Mouse (Mus musculus): ENCODE data around the gene Il27.

Il27 gene

DNA sequence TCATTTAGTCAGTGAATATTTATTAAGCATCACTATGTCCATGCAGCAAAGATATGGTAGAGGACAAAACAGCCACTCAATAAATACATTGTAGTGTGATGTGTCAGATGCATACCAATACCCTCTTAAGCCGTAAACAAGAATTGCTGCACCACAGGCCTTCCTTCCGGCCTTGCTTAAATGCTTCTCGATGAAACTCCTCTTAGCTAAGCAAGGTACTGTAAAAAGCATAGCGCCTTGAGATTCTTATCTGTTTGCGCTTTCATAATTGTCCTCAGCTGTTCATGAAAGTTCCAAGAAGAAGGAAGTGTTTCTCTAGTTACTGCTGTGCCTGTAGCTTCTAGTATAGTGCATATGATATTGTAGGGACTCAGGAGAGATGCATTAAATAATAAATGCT lies 11.9 kb upstream of the Il27 start:
- no peak for DNase-seq (ENCODE audit: low spot score)

DNA sequence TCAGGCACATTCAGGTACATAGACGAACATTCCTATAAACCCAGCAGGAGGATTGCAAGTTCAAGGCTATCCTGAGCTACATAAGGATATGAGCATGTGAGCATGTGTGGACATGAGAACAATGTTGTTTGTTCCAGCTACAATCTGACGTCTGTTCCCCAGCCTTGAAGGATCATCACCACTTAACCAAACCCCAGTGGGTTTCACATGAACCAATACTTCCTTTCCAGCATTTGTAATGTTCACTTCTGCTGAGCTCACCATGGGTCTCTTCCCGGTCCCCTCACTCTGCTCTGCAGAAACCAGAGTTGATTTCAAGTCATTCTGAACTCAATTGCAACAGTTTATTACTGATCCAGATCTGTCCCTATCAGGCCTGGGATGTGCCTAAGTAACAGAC lies 7.9 kb upstream of the Il27 start:
- no peak for DNase-seq (ENCODE audit: low spot score)

DNA sequence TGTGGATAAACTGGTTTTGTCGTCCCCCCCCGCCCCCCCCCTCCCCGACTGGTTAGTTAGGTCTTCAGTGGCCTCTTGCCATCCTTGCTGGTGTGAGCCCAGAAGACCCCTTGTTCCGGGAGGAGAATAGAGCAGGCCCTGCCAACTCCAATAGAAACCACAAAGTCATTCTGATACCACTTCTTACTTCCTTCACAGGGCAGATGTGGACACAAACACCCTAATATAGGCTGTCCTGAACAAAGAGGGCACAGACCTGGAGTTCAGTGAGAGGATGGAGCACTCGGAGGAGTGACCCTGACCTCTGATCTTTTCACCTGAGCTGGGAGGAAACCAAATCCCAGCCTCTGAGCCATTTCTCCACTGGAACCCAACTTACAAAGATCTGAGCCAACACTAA lies 7.2 kb upstream of the Il27 start:
- no peak for DNase-seq (ENCODE audit: low spot score)

DNA sequence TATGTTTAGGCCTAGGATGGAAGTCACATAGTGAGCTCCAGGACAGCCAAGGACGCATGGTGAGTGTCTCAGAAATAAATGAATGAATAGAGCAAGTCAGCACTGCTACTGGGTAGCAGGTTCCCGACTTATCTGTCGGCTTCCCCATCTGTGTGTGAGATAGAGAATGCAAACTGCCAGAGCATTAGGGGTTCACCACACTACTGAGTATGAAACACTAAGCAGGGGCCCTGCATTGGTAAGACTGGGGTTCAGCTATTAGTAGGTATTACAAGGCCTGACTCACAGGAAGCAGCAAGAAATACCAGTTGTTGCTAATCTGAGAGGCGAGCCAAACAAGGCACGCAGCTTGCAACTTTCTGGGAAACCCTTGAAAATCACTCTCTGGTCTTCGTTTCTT lies 4.2 kb upstream of the Il27 start:
- no peak for DNase-seq (ENCODE audit: low spot score)

DNA sequence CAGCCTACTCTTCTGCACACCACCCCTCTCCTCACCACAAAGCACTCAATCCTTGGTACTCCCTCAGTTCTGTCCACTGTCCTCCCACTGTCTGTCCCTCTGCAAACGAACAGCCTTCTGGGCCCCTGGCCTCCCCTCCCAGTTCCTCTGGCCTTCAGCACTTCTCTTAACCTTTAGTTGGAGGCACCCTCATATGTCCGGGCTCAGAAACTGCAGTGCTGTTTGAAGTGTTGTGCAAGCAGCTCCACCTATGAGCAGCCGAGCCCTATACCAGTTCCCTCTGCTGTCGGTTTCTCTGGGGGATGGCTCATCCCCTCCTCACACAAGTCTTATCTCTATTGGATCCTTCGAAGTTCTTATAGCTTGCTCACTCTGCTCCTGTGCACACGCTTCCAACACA lies 1.7 kb upstream of the Il27 start:
- DNase-seq (ENCODE audit: low spot score), result no peak

DNA sequence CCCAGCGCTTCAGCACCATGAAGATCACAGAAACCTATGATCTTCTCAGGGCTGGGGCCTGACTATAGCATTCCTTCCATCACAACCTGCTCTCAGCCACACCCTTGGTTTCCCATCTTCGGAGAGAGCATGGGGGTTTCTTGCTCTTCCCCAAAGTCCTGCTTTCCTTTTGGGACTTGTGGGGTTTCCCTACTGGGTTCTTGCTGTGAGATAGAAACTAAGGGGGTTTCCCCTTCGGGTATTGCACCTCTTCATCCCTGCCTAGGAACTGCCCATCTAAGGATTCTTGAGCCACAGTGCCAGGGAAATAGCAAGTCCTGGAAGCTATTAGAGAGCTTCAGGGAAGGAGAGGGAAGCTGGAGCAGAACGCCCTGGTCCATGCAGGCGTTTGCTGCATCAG lies 1.1 kb upstream of the Il27 start:
- no peak for DNase-seq (ENCODE audit: low spot score)

DNA sequence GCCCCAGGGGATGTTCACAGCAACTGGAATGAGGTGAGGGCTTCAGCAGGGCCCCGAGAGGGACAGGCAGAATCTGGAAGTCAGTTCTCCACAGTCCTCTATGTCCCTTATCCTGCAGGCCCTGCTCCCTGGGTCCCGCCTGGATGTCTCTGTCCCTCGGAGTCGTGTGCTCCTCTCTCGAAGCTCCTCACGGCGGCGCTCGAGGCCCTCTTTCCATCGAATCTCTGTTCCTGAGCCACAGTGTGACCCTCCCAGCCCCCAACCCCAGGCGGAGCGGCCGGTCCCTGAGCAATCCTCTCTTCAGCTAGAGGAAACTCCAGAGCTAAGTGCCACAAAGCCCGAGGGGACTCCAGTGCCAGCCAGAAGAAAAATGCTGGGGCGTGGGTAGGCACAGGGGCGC lies 7.0 kb downstream of the Il27 start:
- DNase-seq (ENCODE audit: low spot score), result peak; percentile 43

DNA sequence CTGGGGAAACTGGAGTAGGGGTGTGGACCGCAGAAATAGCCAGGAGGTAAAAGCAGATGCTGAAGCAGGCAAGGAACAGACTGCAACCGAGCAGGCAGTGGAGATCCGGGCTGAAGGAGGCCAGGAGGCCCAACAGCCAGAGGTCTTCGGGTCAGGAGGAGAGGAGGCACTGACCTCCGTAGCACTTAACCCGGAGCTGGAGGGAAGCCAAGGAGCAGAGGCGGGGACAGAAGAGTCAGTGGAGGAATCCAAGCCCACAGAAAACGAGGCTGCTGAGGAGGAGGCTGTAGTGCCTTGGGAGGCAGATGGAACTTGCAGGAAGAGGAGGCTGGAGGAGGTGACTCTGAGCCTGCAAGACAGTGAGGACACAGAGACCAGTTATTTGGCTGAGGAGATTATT lies 7.9 kb downstream of the Il27 start:
- no peak for DNase-seq (ENCODE audit: low spot score)

DNA sequence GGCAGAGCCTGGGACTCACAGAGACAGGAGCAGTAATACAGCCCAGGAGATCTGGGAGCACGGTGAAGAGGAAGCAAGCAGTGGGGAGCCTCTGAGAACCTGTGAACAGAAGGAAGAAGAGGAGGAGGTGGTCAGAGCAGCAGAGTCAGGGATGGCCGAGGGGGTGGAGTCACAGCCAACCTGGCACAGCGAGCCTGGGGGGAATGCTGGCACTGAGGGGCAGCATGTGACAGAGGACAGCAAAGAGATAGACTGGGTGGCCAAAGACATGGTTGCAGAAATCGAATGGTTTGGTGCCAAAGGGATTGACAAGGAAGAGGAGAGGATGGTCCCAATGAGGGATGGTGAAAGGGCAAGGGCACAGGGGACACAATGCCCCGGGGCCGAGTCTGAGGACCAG lies 9.0 kb downstream of the Il27 start, which contains the start of gene Cln3:
TSS of gene Cln3 (minus strand) at position 101 of the 400 bp plus-strand sequence.
- DNase-seq (ENCODE audit: low spot score), result no peak

DNA sequence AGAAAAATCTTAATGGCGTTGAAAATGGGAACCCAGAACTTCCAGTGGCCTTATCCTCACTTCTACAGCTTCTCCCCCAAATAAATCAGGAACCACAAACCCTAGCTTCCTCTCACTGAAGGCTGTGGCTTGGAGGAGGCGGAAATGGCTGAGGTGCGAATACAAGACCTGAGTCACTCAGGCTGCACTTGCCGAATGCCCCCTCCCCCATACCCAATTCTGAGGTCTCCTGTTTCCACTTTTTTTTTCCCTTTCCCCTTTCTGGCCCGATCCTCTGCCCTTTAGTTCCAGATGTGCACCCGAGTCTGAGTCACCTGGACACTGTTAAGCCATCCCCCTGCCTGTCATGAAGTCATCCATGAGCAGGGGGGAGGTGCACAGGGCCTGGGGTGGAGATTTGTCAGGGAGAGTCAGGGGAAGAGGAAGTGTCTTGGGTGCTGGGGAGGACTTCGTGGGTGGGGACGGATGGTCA lies 10.2 kb downstream of the Il27 start, which contains the start of gene Apobr:
TSS of gene Apobr (plus strand) at position 437 of the 472 bp plus-strand sequence.
- DNase-seq (ENCODE audit: low spot score), result no peak

DNA sequence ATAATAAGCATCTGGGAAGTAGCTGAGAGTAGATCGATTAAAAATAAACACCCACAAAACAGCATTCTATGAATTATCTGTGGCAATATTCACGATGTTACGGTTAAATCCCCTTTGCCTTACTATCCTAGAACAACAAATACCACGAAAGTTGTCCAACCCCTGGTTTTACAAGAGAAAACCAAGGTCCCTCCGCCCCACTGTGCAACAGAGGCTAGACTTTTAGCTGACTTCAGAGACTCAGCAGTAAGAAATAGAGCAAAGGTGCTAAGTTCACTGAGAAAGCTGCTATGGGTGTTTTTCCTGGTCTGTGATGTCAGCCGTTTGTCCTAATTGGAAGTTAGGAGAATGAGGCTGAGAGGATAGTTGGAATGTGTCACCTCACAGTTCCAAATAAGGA lies 11.0 kb downstream of the Il27 start:
- DNase-seq (ENCODE audit: low spot score), result no peak

DNA sequence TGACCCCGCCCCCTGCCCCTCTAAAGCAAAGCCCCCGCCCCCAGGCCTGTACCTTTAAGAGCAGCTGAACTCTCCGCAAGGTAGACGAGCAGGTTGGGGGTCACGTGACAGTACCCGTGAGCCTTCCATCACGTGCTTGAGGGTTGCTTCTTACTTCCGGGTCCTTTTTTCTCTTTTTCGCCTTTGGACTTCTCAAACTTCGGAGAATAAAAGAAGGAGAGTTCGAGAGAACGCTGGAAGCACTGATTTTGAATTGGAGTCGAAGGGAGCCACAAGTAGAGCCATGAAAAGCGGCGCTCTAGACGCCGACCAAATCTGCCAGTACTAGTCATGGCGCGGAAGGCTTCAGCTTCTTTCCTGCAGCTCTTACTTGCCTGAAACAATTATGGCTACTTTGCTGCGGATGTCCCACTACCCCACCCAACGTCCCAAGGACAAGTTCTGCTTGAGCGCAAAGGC lies 11.5 kb downstream of the Il27 start:
- peak; percentile 80 for DNase-seq (ENCODE audit: low spot score)

DNA sequence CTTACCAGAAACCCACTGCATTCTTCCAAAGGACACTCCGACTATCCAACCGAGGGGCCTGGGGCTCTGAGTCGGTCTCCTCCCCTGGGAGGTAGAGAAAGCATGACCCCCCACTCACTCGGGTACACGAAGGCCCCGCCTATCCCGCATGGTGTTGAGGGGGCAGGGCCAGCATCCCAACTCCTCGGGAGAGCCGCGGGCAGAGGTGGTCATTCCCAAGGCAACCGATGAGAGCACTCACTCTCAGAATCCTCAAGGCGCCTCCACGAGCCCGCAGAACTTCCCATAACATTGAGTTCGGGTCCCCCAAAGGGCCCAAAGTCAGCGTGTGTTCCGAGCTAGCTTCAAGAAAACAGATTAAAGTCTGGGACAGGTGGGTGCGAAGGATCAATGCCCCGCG lies 12.0 kb downstream of the Il27 start:
- peak; percentile 38 for DNase-seq (ENCODE audit: low spot score)

DNA sequence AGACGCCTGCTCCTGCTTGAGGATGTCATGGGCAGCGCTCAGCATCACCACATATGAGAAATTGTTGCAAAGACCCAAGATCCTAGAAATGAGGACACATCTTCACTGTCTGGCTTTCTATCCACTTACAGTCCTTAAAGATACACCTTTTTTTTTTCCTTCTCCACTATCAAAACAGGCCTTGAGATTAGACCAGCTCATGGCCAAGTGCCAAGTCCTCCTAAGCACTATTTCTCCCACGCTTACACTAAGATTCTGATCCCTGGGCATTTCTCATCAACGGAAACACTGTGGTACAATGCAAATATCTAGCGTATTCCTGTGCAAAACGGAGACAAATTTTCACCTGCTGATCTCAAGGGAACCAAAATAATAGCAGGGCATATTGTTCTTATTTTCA lies 13.1 kb downstream of the Il27 start:
- no peak for DNase-seq (ENCODE audit: low spot score)

DNA sequence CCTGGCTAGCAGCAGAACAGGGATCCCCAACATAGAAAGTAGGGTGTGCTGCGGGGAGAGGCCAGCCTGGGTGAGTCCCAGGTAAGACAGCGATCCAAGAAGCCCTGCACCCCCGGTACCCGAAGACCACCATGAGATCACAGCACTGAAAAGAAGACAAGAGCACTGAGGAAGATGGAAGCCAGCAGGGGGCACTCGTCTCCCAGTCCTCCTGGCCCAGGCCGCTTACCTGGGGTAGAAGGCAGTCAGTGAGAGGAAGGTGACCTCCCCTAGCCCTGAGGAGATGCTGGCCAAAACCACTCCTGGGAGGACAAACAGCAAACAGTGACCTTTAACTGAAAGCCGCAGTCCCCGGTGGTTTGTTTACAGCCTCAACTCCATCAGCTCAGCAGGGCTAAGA lies 15.6 kb downstream of the Il27 start:
- no peak for DNase-seq (ENCODE audit: low spot score)

DNA sequence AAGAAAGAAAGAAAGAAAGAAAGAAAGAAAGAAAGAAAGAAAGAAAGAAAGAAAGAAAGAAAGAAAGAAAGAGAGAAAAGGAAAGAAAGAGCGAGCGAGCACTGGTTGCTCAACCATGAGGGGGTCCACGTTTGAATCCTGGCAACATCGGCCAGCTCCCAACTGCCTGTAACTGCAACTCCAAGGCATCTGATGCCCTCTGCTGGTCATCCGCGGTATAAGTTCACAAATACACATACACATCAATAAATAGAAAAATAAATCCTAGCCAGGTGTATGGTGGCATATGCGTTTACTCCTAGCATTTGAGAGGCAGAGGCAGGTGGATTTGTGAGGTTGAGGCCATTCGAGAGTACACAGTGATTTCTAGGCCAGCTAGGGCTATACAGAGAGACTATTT lies 17.8 kb downstream of the Il27 start:
- no peak for DNase-seq (ENCODE audit: low spot score)

DNA sequence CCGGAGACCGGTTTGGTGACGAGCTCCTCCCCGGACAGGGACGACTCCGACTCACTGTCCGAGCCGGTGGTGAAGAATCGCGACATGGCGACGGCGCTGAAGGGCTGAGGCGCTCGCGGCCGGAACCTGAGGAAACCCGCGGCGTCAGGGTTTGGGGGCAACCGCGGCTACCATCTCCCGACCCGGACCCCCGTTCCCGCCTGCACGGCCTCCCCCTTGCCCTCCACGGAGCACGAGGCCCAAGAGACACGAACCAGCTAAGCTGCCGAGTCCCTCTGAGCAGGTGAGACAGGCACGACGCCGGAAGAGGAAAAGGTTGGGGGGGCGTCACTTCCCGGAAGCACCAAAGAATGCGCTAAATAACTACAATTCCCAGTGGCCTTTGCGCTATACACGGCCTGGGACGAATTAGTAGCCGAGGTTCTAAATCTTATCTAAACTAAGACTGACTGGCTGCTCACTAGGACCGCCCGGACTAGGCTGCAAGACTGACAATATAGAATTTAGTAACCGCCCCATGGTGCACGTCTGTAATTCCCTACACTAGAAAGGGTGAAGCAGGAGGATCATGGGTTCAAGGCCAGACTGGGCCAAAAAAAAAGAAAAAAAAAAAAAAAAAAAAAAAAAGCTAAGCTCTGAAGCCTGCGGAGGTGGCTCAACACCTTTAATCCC lies 28.5 kb downstream of the Il27 start, which contains the start of gene Eif3c:
TSS of gene Eif3c (minus strand) at position 318 of the 672 bp plus-strand sequence.
- peak; percentile 78 for DNase-seq (ENCODE audit: low spot score)

DNA sequence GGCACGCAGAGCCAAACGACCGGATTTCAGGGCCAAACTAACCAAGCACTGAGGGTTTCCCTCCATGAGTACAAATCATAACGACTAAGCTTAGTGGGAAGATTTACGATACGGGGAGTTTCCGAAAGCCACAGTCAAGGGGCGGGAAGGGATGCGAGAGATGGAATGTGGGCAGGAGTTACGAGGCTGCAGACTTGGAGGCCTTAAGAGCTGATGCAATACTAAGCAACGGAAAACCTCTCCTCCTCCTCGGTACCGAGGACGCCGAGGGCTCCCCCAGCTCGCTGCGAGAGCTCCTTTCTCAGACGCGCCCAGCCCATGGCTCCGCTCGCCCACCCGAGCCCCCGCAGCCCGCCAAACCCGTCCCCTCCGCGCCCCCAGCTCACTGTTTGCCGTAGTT lies 29.0 kb downstream of the Il27 start:
- DNase-seq (ENCODE audit: low spot score), result no peak

DNA sequence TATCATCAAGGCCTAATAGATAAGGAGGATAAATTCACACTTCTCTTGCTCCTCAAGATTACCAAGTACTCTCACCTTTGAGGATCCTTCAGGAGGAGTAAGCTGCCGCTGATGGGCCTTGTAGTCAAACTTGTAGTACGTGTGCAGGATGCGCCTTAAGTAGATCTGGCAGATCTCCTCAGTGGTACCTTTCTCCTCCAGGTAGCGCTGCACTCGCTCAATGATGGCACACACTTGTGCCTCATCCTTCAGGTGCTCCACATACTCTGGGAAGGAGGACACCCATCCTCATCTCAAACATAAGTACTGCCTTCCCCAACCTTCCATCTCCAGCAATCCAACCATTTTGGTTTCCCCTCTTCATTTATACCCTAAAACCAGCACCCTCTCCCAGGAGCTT lies 38.1 kb downstream of the Il27 start:
- no peak for DNase-seq (ENCODE audit: low spot score)

DNA sequence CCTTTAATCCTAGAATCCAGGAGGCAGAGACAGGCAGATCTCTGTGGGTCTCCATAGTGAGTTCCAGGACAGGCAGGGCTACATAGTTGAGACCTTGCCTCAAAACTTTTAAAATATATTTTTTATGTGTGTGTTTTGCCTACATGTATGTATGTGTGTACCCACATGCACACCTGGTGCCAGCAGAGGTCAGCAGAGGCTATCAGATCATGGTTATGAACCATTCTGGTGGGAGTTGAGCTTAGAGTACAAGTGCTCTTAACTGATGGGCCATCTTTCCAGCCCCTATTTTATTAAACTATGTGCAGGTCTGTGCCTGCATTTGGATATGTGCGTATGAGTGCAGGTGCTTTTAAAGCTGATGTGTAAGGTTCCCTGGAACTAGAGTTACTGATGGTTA lies 39.9 kb downstream of the Il27 start:
- DNase-seq (ENCODE audit: low spot score), result no peak

DNA sequence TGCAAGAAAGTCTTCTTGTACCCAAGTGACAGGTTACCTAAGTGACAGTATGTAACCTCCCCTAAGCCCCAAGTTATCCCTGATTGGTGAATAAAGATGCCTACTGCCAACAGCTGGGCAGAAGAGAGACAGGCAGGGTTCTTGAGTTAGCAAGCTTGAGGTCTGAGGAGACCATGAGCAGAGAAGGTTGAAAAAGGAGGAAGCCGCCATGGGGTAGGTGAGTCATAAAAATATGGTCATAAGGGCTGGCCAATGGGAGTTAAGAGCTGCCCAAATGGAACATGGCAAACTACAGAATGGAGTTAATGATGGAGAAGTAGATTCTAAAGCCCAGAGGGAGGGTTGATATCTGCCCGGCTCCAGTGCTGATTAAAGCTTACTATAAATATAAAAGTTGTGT lies 49.1 kb downstream of the Il27 start:
- no peak for DNase-seq (ENCODE audit: low spot score)

DNA sequence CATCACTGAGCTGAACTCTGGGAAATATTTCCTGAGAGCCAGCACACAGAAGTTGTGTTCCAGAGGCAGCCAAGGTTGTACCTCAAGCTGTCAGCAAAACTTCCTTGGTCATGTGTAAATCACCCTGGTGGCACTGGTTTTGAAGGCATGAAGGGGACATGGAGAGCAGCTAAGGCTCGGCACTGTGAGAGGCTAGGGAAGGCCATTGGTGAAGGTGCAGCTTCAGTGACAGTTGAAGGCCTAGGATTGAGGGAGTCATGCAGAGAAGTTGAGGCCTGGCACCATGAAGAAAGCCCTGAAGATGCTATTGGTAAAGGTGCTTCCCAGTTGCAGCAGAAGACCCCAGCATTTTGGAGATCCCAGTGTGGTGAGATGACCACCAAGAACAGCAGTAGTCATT lies 53.1 kb downstream of the Il27 start:
- DNase-seq (ENCODE audit: low spot score), result no peak

All from ovary, adult 18-20 months (tissue).